In the genomic region with DNA sequence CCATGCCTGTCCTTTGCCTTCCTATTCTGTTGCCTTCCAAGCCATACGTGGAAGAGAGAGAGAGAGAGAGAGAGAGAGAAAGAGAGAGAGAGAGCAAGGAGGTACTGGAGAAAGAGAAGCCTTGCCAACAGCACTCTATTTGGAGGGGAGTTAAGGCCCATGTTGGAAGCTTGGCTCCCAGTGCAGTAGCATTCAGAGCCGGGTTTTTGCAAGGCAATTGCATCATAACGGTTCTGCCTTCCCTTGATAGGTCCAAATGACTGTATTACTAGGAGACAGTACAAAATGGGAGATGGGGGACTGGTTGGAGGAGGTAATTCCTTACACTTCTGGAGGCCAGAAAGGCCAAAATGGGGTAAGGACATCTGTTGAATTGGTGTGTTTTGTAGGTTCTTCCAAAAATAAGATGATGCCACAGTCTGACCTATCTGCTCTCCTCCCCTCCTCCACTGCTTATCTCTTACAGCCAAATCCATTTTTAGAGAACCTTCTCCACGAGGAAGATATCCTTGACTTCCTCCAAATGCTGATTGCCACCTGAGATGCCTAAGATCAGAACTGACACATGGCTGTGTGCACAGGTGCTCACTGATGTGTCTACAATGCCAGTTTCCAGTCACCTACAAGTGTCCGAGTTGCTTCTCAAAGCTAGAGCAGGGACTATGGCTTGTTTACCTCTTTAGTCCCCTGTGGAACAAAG, we compare ENCODE assay signal across 18 mouse cellular contexts. TPM values are rescaled to one million over a fixed set of nuclear protein-coding genes. Genes with fewer than 3 reads are reported as not detected.
DNase-seq lines count a peak whose midpoint lies in the region; ATAC-seq lines count a peak whose summit lies in the region.
"Had no signal": no experiment of that assay in that cellular context is flagged by ENCODE, and none has a peak within 500 bp of the region (broad histone marks: within the 10 kb centered on the region; RNA-seq: fewer than 3 reads in every experiment).

No protein-coding gene starts in this region.

- DNase-seq in heart, adult 11 months = peak; percentile 74
- no peak for DNase-seq in heart, adult 9 months (ENCODE audit: low spot score in 2 of 2)
- DNase-seq in 3T3-L1 (ENCODE audit: low read depth, low spot score) = peak; percentile 20
- peak; percentile 68 for DNase-seq in NIH3T3 (ENCODE audit: low read depth)
- DNase-seq in adrenal gland, postnatal 25 days = no peak
- DNase-seq: adrenal gland, adult 2 months; adrenal gland, postnatal 36 days; cerebellum, adult 11-12 months; cerebellum, adult 9-10 months; cerebellum, postnatal 25 days; gastrocnemius, postnatal 14 days; heart, postnatal 36 days; kidney, adult 11 months had no signal

- ATAC-seq in megakaryocyte-erythroid progenitor cell, adult 5-6 weeks (replicated peaks; ENCODE audit: low FRiP score, low TSS enrichment, poor library complexity, severe bottlenecking) = 0 out of 2 replicates have a peak, but pooled peaks have one; percentile 26
- no peak for ATAC-seq in inflammation-experienced regulatory T-cells, adult 6 months
- ATAC-seq: forebrain, embryonic 13.5 days; hindbrain, embryonic 16.5 days had no signal

RNA-seq across cellular contexts. Expression of a gene that starts 44.0 kb away (rescaled TPM):
- total RNA-seq in megakaryocyte-erythroid progenitor cell, adult 5-6 weeks (2014; fragmentation: Nextera tagmentation) = not detected in 2 replicates
- total RNA-seq in megakaryocyte-erythroid progenitor cell, adult 5-6 weeks (2017) = not detected in 2 replicates
- total RNA-seq in adrenal gland, postnatal 25 days (2021) = 0.46 TPM in 1 of 2 replicates, not detected in the other
- not detected for polyA plus RNA-seq in inflammation-experienced regulatory T-cells, adult 6 months (2017; shearing (Covaris generic))
- total RNA-seq: gastrocnemius, postnatal 14 days; heart, adult 8-10 months; heart, postnatal 36 days had no signal
- polyA plus RNA-seq: adrenal gland, adult 2 months had no signal

RNA-seq across cellular contexts. Expression of a gene that starts 45.4 kb away (rescaled TPM):
- total RNA-seq in megakaryocyte-erythroid progenitor cell, adult 5-6 weeks (2014; fragmentation: Nextera tagmentation) = 8.5 and 11.3 TPM in 2 replicates
- total RNA-seq in megakaryocyte-erythroid progenitor cell, adult 5-6 weeks (2017) = 4.4 and 7.8 TPM in 2 replicates
- total RNA-seq in adrenal gland, postnatal 25 days (2021) = 16.7 and 17.4 TPM in 2 replicates
- 1 to 10 TPM in 1 of 3 experiments, under 1 TPM in 2; 0.71 to 1.1 (median 0.86) TPM for polyA plus RNA-seq in inflammation-experienced regulatory T-cells, adult 6 months (2017; shearing (Covaris generic))

RNA-seq across cellular contexts. Expression of a gene that starts 45.6 kb away (rescaled TPM):
- 28.6 and 29.5 TPM in 2 replicates for total RNA-seq in megakaryocyte-erythroid progenitor cell, adult 5-6 weeks (2014; fragmentation: Nextera tagmentation)
- total RNA-seq in megakaryocyte-erythroid progenitor cell, adult 5-6 weeks (2017) = 50.3 and 61.0 TPM in 2 replicates
- total RNA-seq in adrenal gland, postnatal 25 days (2021) = 80.6 and 96.9 TPM in 2 replicates
- 10 to 100 TPM; 29.1 to 53.3 (median 49.6) TPM for polyA plus RNA-seq in inflammation-experienced regulatory T-cells, adult 6 months (2017; shearing (Covaris generic))

Comparison
In these comparisons a context has a peak if more than half of its experiments do, and no peak if none do; other contexts are left out.
1. DNase-seq: peak in heart, adult 11 months (single experiment), 3T3-L1 (single experiment) and NIH3T3 (single experiment); none in heart, adult 9 months (0 of 2) and adrenal gland, postnatal 25 days (single experiment).